Mouse (Mus musculus) hindbrain, embryonic 16.5 days (tissue): ENCODE measurements around the gene Dpep1. TPM values are rescaled to one million over a fixed set of nuclear protein-coding genes. Genes with fewer than 3 reads are reported as not detected.

Experiments
- ATAC-seq: fragments of 200-750 bp; cut with Nextera tagmentation; 2 replicates; pipeline ENCODE4 v1.8.0; 2017; ENCODE audit warnings: moderate TSS enrichment, moderate library complexity
- H3K27ac ChIP-seq: fragments of 300-500 bp; sonication (generic); 2 replicates; pipeline ENCODE4 v1.5.1; 2014; ENCODE audit warnings: low read depth, mild to moderate bottlenecking, control low read depth, low read length, moderate library complexity
- H3K27me3 ChIP-seq: fragments of 300-500 bp; sonication (generic); replicated peaks from 2 replicates; pipeline ENCODE4 v1.6.1; 2014; ENCODE audit warnings: low read length; ENCODE audit not compliant: control insufficient read depth, insufficient read depth
- H3K36me3 ChIP-seq: fragments of 300-500 bp; sonication (generic); 2 replicates; pipeline ENCODE4 v1.6.1; 2014; ENCODE audit warnings: mild to moderate bottlenecking, low read length, moderate library complexity, mixed read lengths; ENCODE audit not compliant: control insufficient read depth, insufficient read depth
- H3K4me1 ChIP-seq: fragments of 300-500 bp; sonication (generic); 2 replicates; pipeline ENCODE4 v1.6.1; 2014; ENCODE audit warnings: low read depth, low read length; ENCODE audit not compliant: control insufficient read depth, insufficient read depth
- H3K4me2 ChIP-seq: fragments of 300-500 bp; sonication (generic); 2 replicates; pipeline ENCODE4 v1.6.1; 2014; ENCODE audit warnings: mild to moderate bottlenecking, low read length, control low read depth, moderate library complexity
- H3K4me3 ChIP-seq: fragments of 300-500 bp; sonication (generic); 2 replicates; pipeline ENCODE4 v1.5.1; 2014; ENCODE audit warnings: mild to moderate bottlenecking, low read length, control low read depth, moderate library complexity
- H3K9ac ChIP-seq: fragments of 300-500 bp; sonication (generic); 2 replicates; pipeline ENCODE4 v1.6.1; 2014; ENCODE audit warnings: low read depth, mild to moderate bottlenecking, control low read depth, low read length, moderate library complexity
- H3K9me3 ChIP-seq: fragments of 300-500 bp; sonication (generic); 2 replicates; pipeline ENCODE4 v1.6.1; 2014; ENCODE audit warnings: mild to moderate bottlenecking, low read length, moderate library complexity; ENCODE audit not compliant: control insufficient read depth
- WGBS: fragments of 180-500 bp; shearing (Covaris S2); extraction: QIAGEN DNeasy Blood & Tissue Kit; methylation state at CpG from one replicate; pipeline ENCODE4 v1.1.7; 2014; 5-methylcytosine and 5-hydroxymethylcytosine counted together
- polyA plus RNA-seq: library from polyadenylated mRNA; unstranded; fragments of >200 nt; fragmentation: Nextera tagmentation; extraction: Ambion mirVana; gene quantifications from 2 replicates; pipeline ENCODE4 v1.2.1, GENCODE M21; 2015

The Dpep1 gene
- polyA plus RNA-seq, 1 experiment from 2014 or later, result 0.68 TPM

GRCm38 (mm10) chr8:123199864-123200263, 13.8 kb downstream of the Dpep1 start:
- Histone ChIP-seq H3K9ac (no peak overlapping the region), H3K27ac (no peak overlapping the region), H3K4me1 (no peaks in the 10 kb centered on the region), H3K36me3 (no peaks in the 10 kb centered on the region; the same call in 1 of the 2 replicates), H3K9me3 (no peaks in the 10 kb centered on the region), H3K27me3 (no peaks in the 10 kb centered on the region), H3K4me2 (no peak overlapping the region), H3K4me3 (no peak overlapping the region)
- 75% methylated on average over 14 of the region's 14 CpGs for WGBS
- no peak for ATAC-seq

DNA sequence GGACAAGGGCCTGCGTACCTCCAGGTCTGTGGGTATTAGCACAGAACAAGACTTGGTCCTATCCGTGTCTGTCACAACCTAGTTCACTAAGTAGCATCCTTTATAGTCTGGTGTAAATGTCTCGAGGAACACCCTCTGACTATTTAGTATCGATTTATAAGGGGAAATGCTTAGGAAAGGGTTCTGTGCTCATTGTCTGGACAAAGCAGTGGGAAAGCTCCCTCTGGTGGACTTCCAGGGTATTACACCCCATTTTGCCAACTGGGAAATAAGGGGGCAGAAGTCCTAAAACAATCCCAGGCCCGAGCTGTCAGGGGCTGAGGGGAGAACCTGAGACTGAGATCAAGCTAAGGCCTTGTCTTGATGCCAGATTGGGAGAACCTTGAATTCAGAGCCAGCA, 16.2 kb downstream of the Dpep1 start:
- H3K4me2 ChIP-seq, result no peak overlapping the region
- no peak overlapping the region for H3K4me3 ChIP-seq
- peak; percentile 45; the same call in 1 of the 2 replicates for ATAC-seq
- WGBS, result 21% methylated on average over 5 of the region's 5 CpGs
- H3K27me3 ChIP-seq, result no peaks in the 10 kb centered on the region
- no peaks in the 10 kb centered on the region for H3K4me1 ChIP-seq
- peak overlapping the region; percentile 44; the same call in 1 of the 2 replicates for H3K9ac ChIP-seq
- H3K36me3 ChIP-seq, result peaks cover 16% of the 10 kb centered on the region
- no peaks in the 10 kb centered on the region for H3K9me3 ChIP-seq
- H3K27ac ChIP-seq, result no peak overlapping the region

- Histone ChIP-seq H3K27ac (no peak overlapping the region), H3K36me3 (peaks cover 25% of the 10 kb centered on the region), H3K9me3 (no peaks in the 10 kb centered on the region), H3K4me3 (no peak overlapping the region), H3K4me1 (no peaks in the 10 kb centered on the region), H3K4me2 (no peak overlapping the region), H3K27me3 (no peaks in the 10 kb centered on the region), H3K9ac (no peak overlapping the region)
- 93% methylated on average over 3 of the region's 3 CpGs for WGBS
- ATAC-seq, result no peak
Measured at GRCm38 (mm10) chr8:123203571-123203970, 17.5 kb downstream of the Dpep1 start.

DNA sequence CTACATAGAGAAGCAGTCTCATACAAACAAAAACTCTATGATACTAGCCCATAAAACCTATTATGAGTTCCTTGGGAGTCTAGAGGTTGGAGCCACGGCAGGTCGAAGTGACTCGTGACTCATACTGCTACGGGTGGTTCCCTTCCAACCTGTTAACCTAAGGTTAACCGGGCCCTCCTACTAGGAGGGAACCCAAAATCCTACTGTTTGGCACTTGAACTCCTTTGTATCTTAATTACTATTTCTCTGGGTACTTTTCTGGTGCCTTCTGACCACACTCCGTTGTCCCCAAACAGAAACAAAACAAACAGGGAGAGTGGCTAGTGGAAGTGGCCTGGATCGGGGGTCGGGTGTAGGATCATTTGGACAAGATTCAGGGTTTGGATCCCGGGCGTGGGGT, 25.8 kb downstream of the Dpep1 start:
- Histone ChIP-seq H3K36me3 (peaks cover 22% of the 10 kb centered on the region), H3K4me2 (peak overlapping the region; percentile 90), H3K27me3 (no peaks in the 10 kb centered on the region), H3K4me1 (peaks cover 19% of the 10 kb centered on the region), H3K27ac (no peak overlapping the region), H3K9ac (peak overlapping the region; percentile 96), H3K4me3 (peak overlapping the region; percentile 95), H3K9me3 (no peaks in the 10 kb centered on the region)
- WGBS, result 48% methylated on average over 10 of the region's 10 CpGs
- no peak for ATAC-seq

- WGBS, result 2% methylated on average over 72 of the region's 76 CpGs
- H3K36me3 ChIP-seq, result peaks cover 16% of the 10 kb centered on the region
- H3K9ac ChIP-seq, result peak within 1 kb of the TSS; percentile 96
- H3K27me3 ChIP-seq, result no peaks in the 10 kb centered on the region
- H3K9me3 ChIP-seq, result no peaks in the 10 kb centered on the region
- H3K27ac ChIP-seq, result peak within 1 kb of the TSS; percentile 69
- peak within 1 kb of the TSS; percentile 90 for H3K4me2 ChIP-seq
- peak within 1 kb of the TSS; percentile 95 for H3K4me3 ChIP-seq
- H3K4me1 ChIP-seq, result peaks cover 19% of the 10 kb centered on the region
- ATAC-seq, result peak; percentile 96
Measured at GRCm38 (mm10) chr8:123212321-123213117, 26.5 kb downstream of the Dpep1 start, which contains the start of the genes Chmp1a and Spata33. TSS of gene Chmp1a (minus strand) at chr8:123212763. TSS of gene Spata33 (plus strand) at chr8:123212832.

GRCm38 (mm10) chr8:123213118-123213772, 27.2 kb downstream of the Dpep1 start:
- Histone ChIP-seq H3K4me1 (peaks cover 19% of the 10 kb centered on the region), H3K9me3 (no peaks in the 10 kb centered on the region), H3K4me3 (peak overlapping the region; percentile 95), H3K4me2 (peak overlapping the region; percentile 90), H3K27me3 (no peaks in the 10 kb centered on the region), H3K36me3 (peaks cover 9% of the 10 kb centered on the region; the same call in 1 of the 2 replicates), H3K27ac (peak overlapping the region; percentile 69), H3K9ac (peak overlapping the region; percentile 96)
- 19% methylated on average over 22 of the region's 22 CpGs for WGBS
- no peak for ATAC-seq

- H3K27me3 ChIP-seq, result no peaks in the 10 kb centered on the region
- H3K4me2 ChIP-seq, result no peak overlapping the region
- WGBS, result 83% methylated on average over 3 of the region's 3 CpGs
- H3K36me3 ChIP-seq, result no peaks in the 10 kb centered on the region
- no peaks in the 10 kb centered on the region for H3K9me3 ChIP-seq
- no peak overlapping the region for H3K9ac ChIP-seq
- ATAC-seq, result no peak
- H3K4me3 ChIP-seq, result no peak overlapping the region
- H3K4me1 ChIP-seq, result peaks cover 19% of the 10 kb centered on the region
- no peak overlapping the region for H3K27ac ChIP-seq
Measured at GRCm38 (mm10) chr8:123215430-123215829, 29.4 kb downstream of the Dpep1 start.

DNA sequence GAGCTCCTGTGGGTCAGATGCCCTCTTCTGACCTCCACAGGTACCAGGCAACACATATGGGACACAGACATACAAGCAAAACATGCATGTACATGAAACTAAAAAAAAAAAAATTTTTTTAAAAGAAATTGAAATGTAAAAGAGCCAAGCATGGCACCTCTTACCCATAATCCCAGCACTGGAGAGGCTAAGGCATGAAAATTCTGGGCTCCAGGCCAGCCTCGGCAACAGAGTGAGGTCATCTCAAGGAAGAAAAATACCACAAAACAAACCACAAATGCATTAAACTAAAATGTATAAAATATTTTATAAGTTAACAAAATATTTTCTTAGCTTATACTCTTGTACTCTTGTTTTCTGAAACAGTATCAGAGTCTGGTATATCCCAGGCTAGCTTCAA, 34.9 kb downstream of the Dpep1 start:
- WGBS, result 83% methylated on average over 1 of the region's 1 CpGs
- no peaks in the 10 kb centered on the region for H3K9me3 ChIP-seq
- ATAC-seq, result no peak
- no peak overlapping the region for H3K4me3 ChIP-seq
- no peak overlapping the region for H3K27ac ChIP-seq
- H3K9ac ChIP-seq, result no peak overlapping the region
- no peak overlapping the region for H3K4me2 ChIP-seq
- peaks cover 14% of the 10 kb centered on the region for H3K4me1 ChIP-seq
- no peaks in the 10 kb centered on the region for H3K27me3 ChIP-seq
- H3K36me3 ChIP-seq, result no peaks in the 10 kb centered on the region
